ENCODE assay signal across 28 mouse cellular contexts in the genomic region with DNA sequence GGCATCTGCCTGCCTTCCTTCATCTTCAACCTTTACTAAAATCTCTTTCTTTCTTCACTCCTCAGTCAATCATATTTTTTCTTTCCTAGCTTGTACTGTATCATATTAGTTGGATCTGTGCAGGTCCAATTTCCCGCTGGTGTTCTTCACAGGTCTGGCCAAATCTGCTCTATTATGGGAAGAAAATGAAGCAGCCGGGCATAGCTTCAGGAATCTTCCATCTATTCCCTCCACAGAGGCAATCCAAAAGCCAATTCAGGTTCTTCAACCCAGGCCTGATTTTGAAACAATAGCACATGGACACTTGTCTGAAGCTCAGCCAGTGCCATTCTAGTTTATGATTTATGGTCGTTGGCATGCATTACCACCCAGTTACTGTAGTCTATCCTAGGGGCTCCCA. TPM values are rescaled to one million over a fixed set of nuclear protein-coding genes. Genes with fewer than 3 reads are reported as not detected.
"Had no signal": no experiment of that assay in that cellular context is flagged by ENCODE, and none has a peak within 500 bp of the region (broad histone marks: within the 10 kb centered on the region; RNA-seq: fewer than 3 reads in every experiment).

No protein-coding gene starts in this region.

- ATAC-seq: inflammation-experienced regulatory T-cells, adult 6 months; intestine, embryonic 15.5 days; intestine, postnatal 0 days; liver, embryonic 12.5 days had no signal

- H3K27ac ChIP-seq: gastrocnemius, adult 2 months; heart, embryonic 10.5 days; hindbrain, embryonic 10.5 days; intestine, embryonic 15.5 days; limb, embryonic 13.5 days; limb, embryonic 15.5 days; liver, embryonic 12.5 days; liver, embryonic 14.5 days had no signal

- H3K4me2 ChIP-seq: heart, embryonic 12.5 days; intestine, embryonic 15.5 days; limb, embryonic 13.5 days; limb, embryonic 15.5 days; liver, embryonic 12.5 days had no signal

- DNase-seq: gastrocnemius, adult 2 months; gastrocnemius, postnatal 10 days; gastrocnemius, postnatal 25 days; heart, adult 18-20 months; heart, postnatal 10 days; heart, postnatal 4 days; kidney, adult 18-20 months; kidney, adult 8-10 months; kidney, postnatal 10 days; kidney, postnatal 25 days; kidney, postnatal 4 days; layer of hippocampus, adult 9-11 months; layer of hippocampus, postnatal 36 days; left cerebral cortex, postnatal 4 days had no signal

- H3K36me3 ChIP-seq: heart, embryonic 10.5 days; heart, embryonic 12.5 days; hindbrain, embryonic 10.5 days; intestine, embryonic 15.5 days; limb, embryonic 13.5 days; limb, embryonic 15.5 days; liver, embryonic 12.5 days had no signal

- H3K4me1 ChIP-seq: heart, embryonic 10.5 days; heart, embryonic 12.5 days; intestine, embryonic 15.5 days; limb, embryonic 13.5 days; limb, embryonic 15.5 days; liver, embryonic 12.5 days had no signal

- H3K9me3 ChIP-seq: heart, embryonic 10.5 days; heart, embryonic 12.5 days; hindbrain, embryonic 10.5 days; intestine, embryonic 15.5 days; limb, embryonic 13.5 days; limb, embryonic 15.5 days; liver, embryonic 12.5 days had no signal

- H3K9ac ChIP-seq: heart, embryonic 12.5 days; intestine, embryonic 15.5 days; limb, embryonic 13.5 days; limb, embryonic 15.5 days; liver, embryonic 12.5 days; liver, embryonic 14.5 days had no signal

- H3K4me3 ChIP-seq: gastrocnemius, adult 2 months; heart, embryonic 10.5 days; heart, embryonic 12.5 days; hindbrain, embryonic 10.5 days; intestine, embryonic 15.5 days; limb, embryonic 13.5 days; limb, embryonic 15.5 days; liver, embryonic 12.5 days had no signal

- H3K27me3 ChIP-seq: heart, embryonic 12.5 days; intestine, embryonic 15.5 days; limb, embryonic 13.5 days; limb, embryonic 15.5 days; liver, embryonic 12.5 days had no signal

RNA-seq across cellular contexts. Expression of gene Grik1, which starts 34.0 kb away (rescaled TPM):
- total RNA-seq: gastrocnemius, adult 2 months; gastrocnemius, postnatal 25 days; granulocyte monocyte progenitor cell, adult 5-6 weeks; heart, postnatal 25 days; liver, adult 2 months had no signal
- polyA plus RNA-seq: liver, adult 2 months; liver, embryonic 16.5 days had no signal
